Comparison of ENCODE assay signal across 29 mouse cellular contexts in genomic region chr19:38608951-38609654, GRCm38 (mm10).
A peak's percentile ranks its signal among the peaks of the same experiment; 100 is the strongest.
DNase-seq lines count a peak whose midpoint lies in the region; ATAC-seq and TF ChIP-seq lines count a peak whose summit lies in the region.
"Had no signal": no experiment of that assay in that cellular context is flagged by ENCODE, and none has a peak within 500 bp of the region (broad histone marks: within the 10 kb centered on the region; RNA-seq: fewer than 3 reads in every experiment).

No protein-coding gene starts in this region.

- TF ChIP-seq CTCF in heart, adult 2 months (IDR thresholded peaks at IDR 0.05): no peak
- no peak for TF ChIP-seq CTCF in C2C12 (IDR thresholded peaks at IDR 0.05; ENCODE audit: control insufficient read depth, insufficient read depth, insufficient read length)
- TF ChIP-seq CTCF in Patski (IDR thresholded peaks at IDR 0.05): no peak

- no peak overlapping the region for H3K9ac ChIP-seq in heart, adult 2 months (ENCODE audit: low read depth, low read length)
- no peak overlapping the region for H3K9ac ChIP-seq in heart, embryonic 12.5 days
- H3K9ac ChIP-seq in hindbrain, embryonic 16.5 days (ENCODE audit: low read depth, low read length): no peak overlapping the region
- no peak overlapping the region for H3K9ac ChIP-seq in forebrain, embryonic 13.5 days
- H3K9ac ChIP-seq: embryonic facial prominence, embryonic 13.5 days; hindbrain, embryonic 15.5 days; limb, embryonic 13.5 days; lung, embryonic 15.5 days; midbrain, embryonic 15.5 days had no signal

- peaks cover 2% of the 10 kb centered on the region; the same call in 1 of the 2 replicates for H3K36me3 ChIP-seq in heart, adult 2 months (ENCODE audit: control insufficient read depth, insufficient read depth, low read length)
- no peaks in the 10 kb centered on the region for H3K36me3 ChIP-seq in heart, embryonic 12.5 days
- H3K36me3 ChIP-seq in C2C12 (ENCODE audit: control insufficient read depth, insufficient read depth) (no peaks in the 10 kb centered on the region), myocyte (ENCODE audit: control insufficient read depth, insufficient read depth) (no peaks in the 10 kb centered on the region)
- H3K36me3 ChIP-seq in hindbrain, embryonic 16.5 days (ENCODE audit: control insufficient read depth, insufficient read depth, low read length): no peaks in the 10 kb centered on the region
- no peaks in the 10 kb centered on the region for H3K36me3 ChIP-seq in forebrain, embryonic 13.5 days (ENCODE audit: poor library complexity, severe bottlenecking)
- H3K36me3 ChIP-seq: embryonic facial prominence, embryonic 13.5 days; G1E; hindbrain, embryonic 10.5 days; hindbrain, embryonic 15.5 days; limb, embryonic 13.5 days; lung, embryonic 15.5 days; midbrain, embryonic 10.5 days; midbrain, embryonic 15.5 days had no signal

- in situ Hi-C loops in Patski (cut with MboI; ENCODE audit: low pct_unique_long_range_greater_than_20kb): no loop called here

- H3K27me3 ChIP-seq in heart, adult 2 months (ENCODE audit: control insufficient read depth, insufficient read depth, low read length): no peaks in the 10 kb centered on the region
- no peaks in the 10 kb centered on the region for H3K27me3 ChIP-seq in heart, embryonic 12.5 days (replicated peaks)
- H3K27me3 ChIP-seq in C2C12 (ENCODE audit: control insufficient read depth, insufficient read depth, insufficient read length) (no peaks in the 10 kb centered on the region), Patski (no peaks in the 10 kb centered on the region), myocyte (ENCODE audit: control insufficient read depth, insufficient read depth, insufficient read length) (no peaks in the 10 kb centered on the region)
- H3K27me3 ChIP-seq in hindbrain, embryonic 16.5 days (replicated peaks; ENCODE audit: control insufficient read depth, insufficient read depth, low read length): no peaks in the 10 kb centered on the region
- H3K27me3 ChIP-seq in forebrain, embryonic 13.5 days: no peaks in the 10 kb centered on the region
- H3K27me3 ChIP-seq: embryonic facial prominence, embryonic 13.5 days; hindbrain, embryonic 15.5 days; limb, embryonic 13.5 days; lung, embryonic 15.5 days; midbrain, embryonic 15.5 days had no signal

- H3K27ac ChIP-seq in heart, adult 2 months: peak overlapping the region; percentile 23; the same call in 1 of the 2 replicates
- no peak overlapping the region for H3K27ac ChIP-seq in heart, embryonic 12.5 days (ENCODE audit: poor library complexity, severe bottlenecking)
- H3K27ac ChIP-seq in hindbrain, embryonic 16.5 days (ENCODE audit: low read depth, low read length): no peak overlapping the region
- no peak overlapping the region for H3K27ac ChIP-seq in forebrain, embryonic 13.5 days
- H3K27ac ChIP-seq: embryonic facial prominence, embryonic 13.5 days; hindbrain, embryonic 10.5 days; hindbrain, embryonic 15.5 days; layer of hippocampus, adult 2 months; left cerebral cortex, adult 2 months; limb, embryonic 13.5 days; lung, embryonic 15.5 days; midbrain, embryonic 10.5 days; midbrain, embryonic 15.5 days had no signal

- intact Hi-C loops in heart, adult 2 months (cut with DNase I): no loop called here

- 76% methylated on average over 8 of the region's 8 CpGs for WGBS in heart, adult 2 months
- WGBS in heart, embryonic 12.5 days: 80% methylated on average over 8 of the region's 8 CpGs
- WGBS in hindbrain, embryonic 16.5 days: 93% methylated on average over 8 of the region's 8 CpGs
- WGBS in forebrain, embryonic 13.5 days: 92% methylated on average over 8 of the region's 8 CpGs

- no peaks in the 10 kb centered on the region; the same call in 1 of the 2 replicates for H3K79me2 ChIP-seq in heart, adult 2 months (replicated peaks; ENCODE audit: control insufficient read depth, insufficient read depth, low read length)
- H3K79me2 ChIP-seq in C2C12 (ENCODE audit: control insufficient read depth, insufficient read depth) (no peaks in the 10 kb centered on the region), myocyte (ENCODE audit: control insufficient read depth, insufficient read depth) (no peaks in the 10 kb centered on the region)

- no peaks in the 10 kb centered on the region for H3K79me3 ChIP-seq in C2C12 (ENCODE audit: low read depth)

- H3K4me1 ChIP-seq in heart, adult 2 months (ENCODE audit: control insufficient read depth, insufficient read depth, low read length): peaks cover 9% of the 10 kb centered on the region
- peaks cover 13% of the 10 kb centered on the region for H3K4me1 ChIP-seq in heart, embryonic 12.5 days (replicated peaks)
- no peaks in the 10 kb centered on the region for H3K4me1 ChIP-seq in hindbrain, embryonic 16.5 days (ENCODE audit: control insufficient read depth, insufficient read depth, low read depth, low read length)
- H3K4me1 ChIP-seq in forebrain, embryonic 13.5 days: no peaks in the 10 kb centered on the region; the same call in 1 of the 2 replicates
- H3K4me1 ChIP-seq: embryonic facial prominence, embryonic 13.5 days; hindbrain, embryonic 10.5 days; hindbrain, embryonic 15.5 days; midbrain, embryonic 15.5 days had no signal

- DNase-seq in heart, adult 2 months: no peak
- DNase-seq in Patski (ENCODE audit: low read depth, low spot score): peak; percentile 72
- DNase-seq in kidney, adult 11 months: no peak
- DNase-seq: adrenal gland, adult 8-10 months; cerebellum, adult 11-12 months; cerebellum, adult 9-11 months; gastrocnemius, postnatal 36 days; kidney, adult 2 months; kidney, postnatal 36 days; thymus, postnatal 4 days had no signal

- ATAC-seq in heart, embryonic 12.5 days (ENCODE audit: insufficient number of reproducible peaks, low FRiP score): no peak
- peak; percentile 76 for ATAC-seq in Patski
- no peak for ATAC-seq in hindbrain, embryonic 16.5 days
- ATAC-seq in forebrain, embryonic 13.5 days: no peak
- ATAC-seq: activated CD4-positive, CD25-positive, alpha-beta regulatory T cell, adult 4 months; forebrain, embryonic 16.5 days; midbrain, embryonic 15.5 days had no signal

- no peak for TF ChIP-seq EP300 in heart, adult 2 months (IDR thresholded peaks at IDR 0.05; ENCODE audit: insufficient read depth, low read depth, low read length)

- POLR2A ChIA-PET in Patski (lab: Charles Lee): interaction anchor here (0.6 kb wide), 1 partner anchor 42 kb away, joined by 5 read pairs; no protein-coding TSS in a partner anchor

- CTCF ChIA-PET in Patski (lab: Charles Lee): interaction anchor here (0.7 to 1.2 kb wide), 2 partner anchors 16 to 33 kb away, joined by 3 read pairs; no protein-coding TSS in a partner anchor

- peaks cover 5% of the 10 kb centered on the region; the same call in 1 of the 2 replicates for H3K9me3 ChIP-seq in heart, embryonic 12.5 days (replicated peaks)
- no peaks in the 10 kb centered on the region for H3K9me3 ChIP-seq in hindbrain, embryonic 16.5 days (ENCODE audit: control insufficient read depth, low read length)
- H3K9me3 ChIP-seq in forebrain, embryonic 13.5 days (replicated peaks): no peaks in the 10 kb centered on the region
- H3K9me3 ChIP-seq: embryonic facial prominence, embryonic 13.5 days; G1E; hindbrain, embryonic 10.5 days; hindbrain, embryonic 15.5 days; limb, embryonic 13.5 days; lung, embryonic 15.5 days; midbrain, embryonic 10.5 days; midbrain, embryonic 15.5 days had no signal

- no peak for TF ChIP-seq POLR2A in heart, adult 2 months (IDR thresholded peaks at IDR 0.05; ENCODE audit: insufficient read depth, low read depth, low read length)
- no peak for TF ChIP-seq POLR2A in myocyte (IDR thresholded peaks at IDR 0.05; ENCODE audit: insufficient read length, low read depth)

- H3K4me3 ChIP-seq in heart, adult 2 months: no peak overlapping the region
- no peak overlapping the region for H3K4me3 ChIP-seq in heart, embryonic 12.5 days
- H3K4me3 ChIP-seq in C2C12 (ENCODE audit: insufficient read depth, poor library complexity, severe bottlenecking): no peak overlapping the region
- H3K4me3 ChIP-seq in myocyte: no peak overlapping the region
- no peak overlapping the region for H3K4me3 ChIP-seq in hindbrain, embryonic 16.5 days (ENCODE audit: low read length)
- H3K4me3 ChIP-seq in forebrain, embryonic 13.5 days: no peak overlapping the region
- H3K4me3 ChIP-seq: embryonic facial prominence, embryonic 13.5 days; erythroblast, embryonic 14.5 days; hindbrain, embryonic 10.5 days; hindbrain, embryonic 15.5 days; layer of hippocampus, adult 2 months; left cerebral cortex, adult 2 months; limb, embryonic 13.5 days; lung, embryonic 15.5 days; midbrain, embryonic 10.5 days; midbrain, embryonic 15.5 days had no signal

- H3ac ChIP-seq in C2C12 (ENCODE audit: control insufficient read depth, insufficient read length, low read depth) (no peak overlapping the region), myocyte (ENCODE audit: control insufficient read depth, insufficient read length) (no peak overlapping the region)

- H3K4me2 ChIP-seq in heart, embryonic 12.5 days: no peak overlapping the region
- H3K4me2 ChIP-seq in myocyte (ENCODE audit: low read depth): peak overlapping the region; percentile 5
- H3K4me2 ChIP-seq in hindbrain, embryonic 16.5 days (ENCODE audit: low read length): no peak overlapping the region
- H3K4me2 ChIP-seq in forebrain, embryonic 13.5 days: no peak overlapping the region
- H3K4me2 ChIP-seq: embryonic facial prominence, embryonic 13.5 days; hindbrain, embryonic 15.5 days; limb, embryonic 13.5 days; liver, embryonic 11.5 days; lung, embryonic 15.5 days; midbrain, embryonic 15.5 days had no signal

TF ChIP-seq in C2C12, 6 proteins besides CTCF, POLR2A, EP300 and RAD21:
- TF ChIP-seq MYOD1 (IDR thresholded peaks at IDR 0.05; ENCODE audit: control insufficient read depth, insufficient read length, low read depth) (no peak), FOSL1 (IDR thresholded peaks at IDR 0.05; ENCODE audit: insufficient read depth, low read length, poor library complexity, severe bottlenecking) (peak; percentile 62), MYOG (IDR thresholded peaks at IDR 0.05; ENCODE audit: control insufficient read depth, extremely low read depth, insufficient read length) (no peak), CEBPB (IDR thresholded peaks at IDR 0.05; ENCODE audit: low read depth) (no peak), MAX (IDR thresholded peaks at IDR 0.05) (no peak), USF1 (IDR thresholded peaks at IDR 0.05; ENCODE audit: low read depth) (no peak)

TF ChIP-seq in myocyte, 11 proteins besides CTCF, POLR2A, EP300 and RAD21:
- TF ChIP-seq E2F4 (IDR thresholded peaks at IDR 0.05; ENCODE audit: insufficient read depth): no peak
